Mouse (Mus musculus) kidney, embryonic 15.5 days (tissue): ENCODE data around the gene Sephs1. TPM values are rescaled to one million over a fixed set of nuclear protein-coding genes. Genes with fewer than 3 reads are reported as not detected.

ENCODE experiments used
- ATAC-seq: fragments of 200-750 bp; cut with Nextera tagmentation; replicated peaks from 2 replicates; pipeline ENCODE4 v1.8.0; 2017; ENCODE audit warnings: moderate TSS enrichment; ENCODE audit not compliant: low FRiP score
- H3K27ac ChIP-seq: fragments of 300-500 bp; sonication (generic); 2 replicates; pipeline ENCODE4 v1.5.1; 2015; ENCODE audit warnings: mild to moderate bottlenecking, inconsistent platforms
- H3K27me3 ChIP-seq: fragments of 300-500 bp; sonication (generic); 2 replicates; pipeline ENCODE4 v1.6.1; 2015; ENCODE audit warnings: inconsistent platforms
- H3K36me3 ChIP-seq: fragments of 300-500 bp; sonication (generic); 2 replicates; pipeline ENCODE4 v1.6.1; 2015; ENCODE audit warnings: inconsistent platforms
- H3K4me1 ChIP-seq: fragments of 300-500 bp; sonication (generic); 2 replicates; pipeline ENCODE4 v1.6.1; 2015; ENCODE audit warnings: inconsistent platforms
- H3K4me2 ChIP-seq: fragments of 300-500 bp; sonication (generic); 2 replicates; pipeline ENCODE4 v1.6.1; 2015; ENCODE audit warnings: moderate library complexity, mild to moderate bottlenecking, inconsistent platforms
- H3K4me3 ChIP-seq: fragments of 300-500 bp; sonication (generic); replicated peaks from 2 replicates; pipeline ENCODE4 v1.5.1; 2015; ENCODE audit warnings: mild to moderate bottlenecking, inconsistent platforms
- H3K9ac ChIP-seq: fragments of 300-500 bp; sonication (generic); 2 replicates; pipeline ENCODE4 v1.6.1; 2015; ENCODE audit warnings: mild to moderate bottlenecking, inconsistent platforms
- H3K9me3 ChIP-seq: fragments of 300-500 bp; sonication (generic); replicated peaks from 2 replicates; pipeline ENCODE4 v1.6.1; 2016; ENCODE audit warnings: inconsistent platforms
- WGBS: fragments of 180-500 bp; shearing (Covaris S2); methylation state at CpG from one replicate; pipeline ENCODE4 v1.1.7; 2015; ENCODE audit warnings: mixed read lengths; 5-methylcytosine and 5-hydroxymethylcytosine counted together
- polyA plus RNA-seq: library from polyadenylated mRNA; unstranded; fragments of >200 nt; fragmentation: Nextera tagmentation; extraction: Ambion mirVana; gene quantifications from 2 replicates; pipeline ENCODE4 v1.2.1, GENCODE M21; 2015

Gene Sephs1
- polyA plus RNA-seq, 1 experiment from 2014 or later, result 83.5 TPM

- no peaks in the 10 kb centered on the region for H3K9me3 ChIP-seq
- peaks cover 9% of the 10 kb centered on the region; the same call in 1 of the 2 replicates for H3K4me1 ChIP-seq
- WGBS, result 77% methylated on average over 3 of the region's 3 CpGs
- no peak overlapping the region for H3K27ac ChIP-seq
- no peaks in the 10 kb centered on the region for H3K27me3 ChIP-seq
- no peak overlapping the region for H3K4me2 ChIP-seq
- no peak overlapping the region for H3K9ac ChIP-seq
- ATAC-seq, result no peak
- no peak overlapping the region for H3K4me3 ChIP-seq
- no peaks in the 10 kb centered on the region for H3K36me3 ChIP-seq
Observed at GRCm38 (mm10) chr2:4876131-4876530, 5.2 kb upstream of the Sephs1 start.

GRCm38 (mm10) chr2:4880737-4881349, 521 bp upstream of the Sephs1 start:
- H3K9me3 ChIP-seq, result no peaks in the 10 kb centered on the region
- 3% methylated on average over 20 of the region's 20 CpGs for WGBS
- H3K27me3 ChIP-seq, result no peaks in the 10 kb centered on the region
- ATAC-seq, result peak; percentile 20; the same call in 1 of the 2 replicates
- H3K36me3 ChIP-seq, result peaks cover 12% of the 10 kb centered on the region
- H3K4me3 ChIP-seq, result peak overlapping the region; percentile 94
- H3K4me1 ChIP-seq, result peaks cover 23% of the 10 kb centered on the region
- H3K4me2 ChIP-seq, result peak overlapping the region; percentile 71
- peak overlapping the region; percentile 99 for H3K27ac ChIP-seq
- H3K9ac ChIP-seq, result peak overlapping the region; percentile 96

GRCm38 (mm10) chr2:4882249-4882791, 956 bp downstream of the Sephs1 start:
- H3K27me3 ChIP-seq, result no peaks in the 10 kb centered on the region
- peak overlapping the region; percentile 99 for H3K27ac ChIP-seq
- peak overlapping the region; percentile 71 for H3K4me2 ChIP-seq
- H3K9ac ChIP-seq, result peak overlapping the region; percentile 96
- peaks cover 26% of the 10 kb centered on the region for H3K36me3 ChIP-seq
- no peaks in the 10 kb centered on the region for H3K9me3 ChIP-seq
- peaks cover 23% of the 10 kb centered on the region for H3K4me1 ChIP-seq
- H3K4me3 ChIP-seq, result peak overlapping the region; percentile 94
- peak; percentile 74 for ATAC-seq
- under 1% methylated on average over 44 of the region's 63 CpGs for WGBS

GRCm38 (mm10) chr2:4883009-4883704, 1.8 kb downstream of the Sephs1 start:
- peaks cover 35% of the 10 kb centered on the region for H3K36me3 ChIP-seq
- H3K4me3 ChIP-seq, result peak overlapping the region; percentile 94
- peak overlapping the region; percentile 99 for H3K27ac ChIP-seq
- H3K9ac ChIP-seq, result peak overlapping the region; percentile 96
- H3K4me2 ChIP-seq, result peak overlapping the region; percentile 71
- ATAC-seq, result no peak
- peaks cover 23% of the 10 kb centered on the region for H3K4me1 ChIP-seq
- H3K9me3 ChIP-seq, result no peaks in the 10 kb centered on the region
- under 1% methylated on average over 18 of the region's 18 CpGs for WGBS
- H3K27me3 ChIP-seq, result no peaks in the 10 kb centered on the region

GRCm38 (mm10) chr2:4886896-4887295, 5.5 kb downstream of the Sephs1 start:
- H3K36me3 ChIP-seq, result peaks cover 72% of the 10 kb centered on the region
- WGBS, result 92% methylated on average over 6 of the region's 6 CpGs

GRCm38 (mm10) chr2:4895598-4895997, 14.2 kb downstream of the Sephs1 start:
- peaks cover 93% of the 10 kb centered on the region for H3K36me3 ChIP-seq
- H3K27ac ChIP-seq, result no peak overlapping the region
- no peak overlapping the region for H3K4me2 ChIP-seq
- no peak overlapping the region for H3K9ac ChIP-seq
- H3K27me3 ChIP-seq, result no peaks in the 10 kb centered on the region
- ATAC-seq, result no peak
- no peaks in the 10 kb centered on the region for H3K4me1 ChIP-seq
- WGBS, result 85% methylated on average over 2 of the region's 2 CpGs
- no peaks in the 10 kb centered on the region for H3K9me3 ChIP-seq
- no peak overlapping the region for H3K4me3 ChIP-seq

More at GRCm38 (mm10) chr2:4886896-4887295, 5.5 kb downstream of the Sephs1 start:
- H3K4me1 ChIP-seq, result peaks cover 14% of the 10 kb centered on the region
- no peak for ATAC-seq
- no peak overlapping the region for H3K4me3 ChIP-seq
- no peaks in the 10 kb centered on the region for H3K9me3 ChIP-seq
- no peak overlapping the region for H3K27ac ChIP-seq
- H3K27me3 ChIP-seq, result no peaks in the 10 kb centered on the region
- H3K4me2 ChIP-seq, result no peak overlapping the region
- no peak overlapping the region for H3K9ac ChIP-seq

- Histone ChIP-seq H3K27me3 (no peaks in the 10 kb centered on the region), H3K4me2 (no peak overlapping the region), H3K4me1 (no peaks in the 10 kb centered on the region), H3K36me3 (peaks cover 93% of the 10 kb centered on the region), H3K4me3 (no peak overlapping the region), H3K27ac (no peak overlapping the region), H3K9ac (no peak overlapping the region), H3K9me3 (no peaks in the 10 kb centered on the region)
- no peak for ATAC-seq
- WGBS, result 95% methylated on average over 4 of the region's 4 CpGs
Observed at GRCm38 (mm10) chr2:4896970-4897369, 15.6 kb downstream of the Sephs1 start.

GRCm38 (mm10) chr2:4900624-4901023, 19.3 kb downstream of the Sephs1 start:
- no peak overlapping the region for H3K4me2 ChIP-seq
- no peaks in the 10 kb centered on the region for H3K27me3 ChIP-seq
- no peaks in the 10 kb centered on the region for H3K4me1 ChIP-seq
- no peak overlapping the region for H3K4me3 ChIP-seq
- no peaks in the 10 kb centered on the region for H3K9me3 ChIP-seq
- H3K36me3 ChIP-seq, result peaks cover 82% of the 10 kb centered on the region
- 91% methylated on average over 6 of the region's 6 CpGs for WGBS
- H3K27ac ChIP-seq, result no peak overlapping the region
- ATAC-seq, result no peak
- no peak overlapping the region for H3K9ac ChIP-seq

GRCm38 (mm10) chr2:4902346-4902745, 21.0 kb downstream of the Sephs1 start:
- ATAC-seq, result no peak
- H3K36me3 ChIP-seq, result peaks cover 82% of the 10 kb centered on the region
- no peak overlapping the region for H3K4me3 ChIP-seq
- no peak overlapping the region for H3K4me2 ChIP-seq
- WGBS, result 93% methylated on average over 5 of the region's 5 CpGs
- H3K27me3 ChIP-seq, result no peaks in the 10 kb centered on the region
- H3K9me3 ChIP-seq, result no peaks in the 10 kb centered on the region
- no peak overlapping the region for H3K27ac ChIP-seq
- H3K4me1 ChIP-seq, result no peaks in the 10 kb centered on the region
- H3K9ac ChIP-seq, result no peak overlapping the region

GRCm38 (mm10) chr2:4907120-4907519, 25.8 kb downstream of the Sephs1 start:
- ATAC-seq, result no peak
- Histone ChIP-seq H3K4me2 (no peak overlapping the region), H3K9ac (no peak overlapping the region), H3K4me3 (no peak overlapping the region), H3K27ac (no peak overlapping the region), H3K9me3 (no peaks in the 10 kb centered on the region), H3K4me1 (0 out of 2 replicates have a peak, but pooled peaks cover 4% of the 10 kb centered on the region), H3K36me3 (peaks cover 59% of the 10 kb centered on the region), H3K27me3 (no peaks in the 10 kb centered on the region)
- 92% methylated on average over 6 of the region's 6 CpGs for WGBS

- H3K4me3 ChIP-seq, result no peak overlapping the region
- peaks cover 53% of the 10 kb centered on the region for H3K36me3 ChIP-seq
- no peak overlapping the region for H3K27ac ChIP-seq
- no peaks in the 10 kb centered on the region for H3K27me3 ChIP-seq
- H3K4me1 ChIP-seq, result 0 out of 2 replicates have a peak, but pooled peaks cover 4% of the 10 kb centered on the region
- no peak overlapping the region for H3K9ac ChIP-seq
- ATAC-seq, result no peak
- H3K4me2 ChIP-seq, result no peak overlapping the region
- WGBS, result 76% methylated on average over 7 of the region's 7 CpGs
- no peaks in the 10 kb centered on the region for H3K9me3 ChIP-seq
Observed at GRCm38 (mm10) chr2:4907916-4908315, 26.6 kb downstream of the Sephs1 start.

GRCm38 (mm10) chr2:4908771-4909315, 27.5 kb downstream of the Sephs1 start:
- 82% methylated on average over 3 of the region's 3 CpGs for WGBS
- ATAC-seq, result no peak
- H3K4me2 ChIP-seq, result no peak overlapping the region
- H3K4me1 ChIP-seq, result 0 out of 2 replicates have a peak, but pooled peaks cover 4% of the 10 kb centered on the region
- peaks cover 51% of the 10 kb centered on the region for H3K36me3 ChIP-seq
- H3K27me3 ChIP-seq, result no peaks in the 10 kb centered on the region
- no peak overlapping the region for H3K9ac ChIP-seq
- no peak overlapping the region for H3K4me3 ChIP-seq
- H3K27ac ChIP-seq, result no peak overlapping the region
- H3K9me3 ChIP-seq, result no peaks in the 10 kb centered on the region
